Mouse (Mus musculus) erythroblast, adult 5-6 weeks (primary cell): ENCODE measurements around the gene Syn3. TPM values are rescaled to one million over a fixed set of nuclear protein-coding genes. Genes with fewer than 3 reads are reported as not detected.

Experiments
- ATAC-seq: replicated peaks from 2 replicates; pipeline ENCODE4 v1.8.0; 2016; ENCODE audit warnings: moderate number of reproducible peaks, mild to moderate bottlenecking, moderate TSS enrichment, inconsistent platforms; ENCODE audit not compliant: poor library complexity, low FRiP score, severe bottlenecking
- total RNA-seq, 2 experiments: library from RNA; stranded (forward) in 1 of 2; stranded (reverse) in 1 of 2; fragments of 150-400 nt in 1 of 2; fragments of 200-764, 138-1000 nt in 1 of 2; gene quantifications; 2 replicates each; pipeline versions ENCODE4 v1.2.3 to v1.2.4; 2015 to 2017; ENCODE audit warnings: low replicate concordance in 2 of 2

Syn3 gene
- total RNA-seq, 2 experiments from 2014 or later = 0.77 TPM; not detected in 1

- ATAC-seq = peak; percentile 41
Measured at GRCm38 (mm10) chr10:86079921-86080320, 418.8 kb downstream of the Syn3 start.

- no peak for ATAC-seq
Measured at GRCm38 (mm10) chr10:86078761-86079160, 419.9 kb downstream of the Syn3 start.

DNA sequence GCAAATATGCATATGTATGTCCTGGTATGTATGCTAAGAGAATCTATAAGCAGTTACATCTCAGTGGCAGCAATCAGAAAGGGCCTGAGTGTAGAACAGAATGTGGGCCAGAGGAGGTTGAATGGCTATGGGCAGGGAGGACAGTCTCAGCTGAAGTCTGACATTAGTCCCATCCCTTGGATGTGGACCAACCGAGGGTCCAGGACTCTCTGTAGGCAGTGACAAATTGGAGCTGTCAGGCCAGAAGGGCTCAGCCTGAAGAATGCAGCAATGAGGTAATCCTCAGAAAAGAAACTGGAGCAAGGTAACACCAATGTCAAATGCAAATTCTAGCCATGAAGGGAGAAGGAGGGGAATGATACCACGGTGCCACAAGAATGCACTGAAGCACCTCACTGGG lies 421.4 kb downstream of the Syn3 start:
- ATAC-seq = no peak

DNA sequence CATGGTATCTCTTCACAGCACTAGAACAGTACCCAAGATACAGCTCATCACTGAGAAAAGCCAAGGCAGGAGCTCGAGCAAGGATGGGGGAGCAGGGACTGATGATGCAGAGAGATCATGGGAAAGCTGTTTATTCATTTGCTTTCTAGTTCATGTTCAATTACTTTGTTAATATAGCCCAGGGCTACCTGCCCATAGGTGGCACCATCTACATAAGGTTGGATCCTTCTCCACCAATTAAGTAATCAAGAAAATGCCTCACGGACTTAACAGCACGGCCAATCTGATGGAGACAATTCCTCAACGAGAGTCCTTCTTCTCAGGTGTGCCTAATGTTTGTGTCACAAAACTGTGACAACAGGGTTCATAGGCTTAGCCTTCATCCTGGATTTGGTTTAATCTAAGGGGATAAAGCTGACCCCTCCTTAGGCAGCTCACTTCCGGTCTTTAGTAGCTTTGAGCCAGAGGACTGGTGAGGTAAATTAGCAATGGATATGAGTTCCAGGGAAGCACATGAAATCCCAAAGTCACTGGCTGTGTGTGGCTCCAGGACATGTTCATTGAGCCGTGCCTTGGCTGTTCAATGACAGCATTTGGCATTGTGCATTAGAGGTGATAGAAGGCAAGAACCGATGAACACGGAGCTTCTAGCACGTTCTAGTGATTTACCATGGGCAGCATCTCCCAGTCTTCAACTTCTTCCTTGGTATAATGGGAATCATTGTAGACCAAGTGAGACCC lies 423.6 kb downstream of the Syn3 start:
- ATAC-seq = no peak

DNA sequence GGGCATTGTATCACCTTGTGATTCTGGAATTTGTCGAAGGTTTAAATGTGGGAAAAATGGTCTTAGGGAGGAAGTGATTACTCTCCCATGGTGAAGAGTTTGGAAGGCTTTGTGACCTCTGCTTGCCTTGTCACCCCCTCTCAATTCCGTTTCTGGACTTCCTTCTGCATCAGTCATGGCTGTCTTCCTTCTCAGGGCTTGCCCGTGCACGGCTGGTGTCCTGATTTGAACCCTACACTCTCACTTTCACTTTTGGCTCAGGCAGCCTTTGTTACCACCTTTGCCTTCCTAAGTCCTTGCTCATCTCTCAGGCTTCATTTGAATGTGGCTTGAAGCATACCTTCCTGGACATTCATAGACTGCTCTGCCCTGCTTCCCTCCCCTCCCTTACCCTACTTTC lies 424.6 kb downstream of the Syn3 start:
- ATAC-seq = no peak

- no peak for ATAC-seq
Measured at GRCm38 (mm10) chr10:86070751-86071150, 427.9 kb downstream of the Syn3 start.

GRCm38 (mm10) chr10:86069341-86069740 lies 429.4 kb downstream of the Syn3 start:
- no peak for ATAC-seq

DNA sequence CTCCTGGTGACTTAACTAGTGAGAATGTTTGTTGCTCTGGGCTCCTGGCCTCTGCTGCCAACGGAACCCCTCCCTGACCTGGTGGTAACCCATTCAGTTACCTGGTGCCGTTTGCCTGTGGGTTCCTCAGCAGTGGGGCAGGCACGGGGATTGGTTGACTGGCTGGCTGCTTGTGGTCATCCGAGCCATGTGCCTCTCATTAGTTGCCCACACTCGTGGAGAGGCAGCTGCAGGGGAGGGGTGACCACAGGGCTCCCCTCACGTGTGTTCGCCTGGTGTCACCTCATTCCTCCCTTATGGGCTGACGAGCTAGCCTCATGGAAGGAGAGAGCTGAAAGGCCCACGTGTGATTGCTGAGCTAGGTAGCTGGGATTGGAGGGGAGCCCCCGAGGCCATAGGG lies 430.8 kb downstream of the Syn3 start:
- no peak for ATAC-seq

GRCm38 (mm10) chr10:86066651-86067050 lies 432.0 kb downstream of the Syn3 start:
- no peak for ATAC-seq

- 0 out of 2 replicates have a peak, but pooled peaks have one; percentile 24 for ATAC-seq
Measured at GRCm38 (mm10) chr10:86065661-86066060, 433.0 kb downstream of the Syn3 start.

- ATAC-seq = peak; percentile 85
Measured at GRCm38 (mm10) chr10:86064937-86065336, 433.8 kb downstream of the Syn3 start.

DNA sequence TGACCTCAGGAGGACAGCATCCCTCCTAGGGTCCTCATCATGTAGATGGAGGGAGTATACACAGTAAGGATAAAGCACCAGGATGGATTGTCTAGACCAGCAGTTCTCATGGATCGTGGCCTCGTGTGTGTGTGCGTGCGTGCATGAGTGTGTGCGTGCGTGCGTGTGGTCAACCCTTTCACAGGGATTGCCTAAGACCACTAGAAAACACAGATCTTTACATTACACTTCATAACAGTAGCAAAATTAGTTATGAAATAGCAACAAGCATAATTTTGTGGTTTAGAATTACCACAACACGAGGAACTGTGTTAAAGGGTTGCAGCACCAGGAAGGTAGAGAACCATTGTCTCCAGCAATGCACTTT lies 435.7 kb downstream of the Syn3 start:
- no peak for ATAC-seq

DNA sequence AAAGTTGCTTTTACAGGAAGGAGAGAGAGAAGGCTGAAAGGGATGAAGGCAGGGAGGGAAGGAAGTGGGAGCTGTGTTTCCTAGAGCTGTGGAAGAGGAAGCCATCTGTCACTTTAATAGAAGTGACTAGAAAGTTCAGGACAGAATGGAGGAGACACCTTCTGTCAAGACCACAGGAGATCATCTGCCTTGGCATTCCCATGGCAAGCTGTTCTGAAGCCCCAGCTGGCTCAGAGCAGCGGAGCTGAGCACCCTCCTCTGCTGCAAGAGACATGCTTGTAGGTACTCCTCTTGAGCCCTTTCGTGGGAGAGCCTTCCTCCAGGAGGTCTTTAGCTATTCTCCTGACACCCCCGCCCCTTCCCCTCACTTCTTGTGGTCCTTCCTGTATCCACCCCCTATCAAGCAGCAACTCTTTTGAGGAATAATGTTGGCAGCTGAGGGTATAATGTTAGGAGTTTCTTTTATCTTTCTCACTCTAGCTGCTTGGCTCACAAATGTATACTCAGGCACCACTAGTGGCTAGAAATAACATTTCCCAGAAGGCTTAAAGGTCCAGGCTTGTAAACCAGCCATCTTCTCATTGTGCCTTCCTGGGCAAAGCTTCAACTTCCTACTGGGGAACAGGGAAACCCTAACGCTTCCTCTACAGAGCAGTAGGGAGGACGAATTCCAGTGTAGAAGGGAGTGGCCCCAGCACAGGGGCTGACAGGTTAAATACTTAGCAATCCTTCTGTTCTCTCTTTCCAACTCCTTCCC lies 436.3 kb downstream of the Syn3 start:
- no peak for ATAC-seq

DNA sequence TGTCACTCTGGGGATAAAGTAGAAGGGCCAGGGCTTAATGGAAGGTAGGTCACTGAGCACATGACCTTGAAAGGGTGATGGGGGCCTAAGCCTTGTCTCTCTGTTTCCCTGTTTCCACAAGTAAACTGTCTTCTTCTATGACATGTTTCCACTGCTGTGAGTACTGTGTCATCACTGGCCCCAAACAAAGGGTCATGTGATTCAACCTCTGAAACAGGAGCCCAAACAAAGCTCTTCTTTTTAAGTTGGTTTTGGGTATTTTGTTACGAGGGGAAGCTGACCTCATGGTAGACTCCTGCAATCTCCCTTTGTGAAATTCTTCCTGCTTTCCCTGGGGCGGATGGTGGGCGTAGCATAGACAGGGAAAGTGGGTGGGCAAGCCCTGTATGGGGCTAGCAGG lies 438.4 kb downstream of the Syn3 start:
- ATAC-seq = no peak

DNA sequence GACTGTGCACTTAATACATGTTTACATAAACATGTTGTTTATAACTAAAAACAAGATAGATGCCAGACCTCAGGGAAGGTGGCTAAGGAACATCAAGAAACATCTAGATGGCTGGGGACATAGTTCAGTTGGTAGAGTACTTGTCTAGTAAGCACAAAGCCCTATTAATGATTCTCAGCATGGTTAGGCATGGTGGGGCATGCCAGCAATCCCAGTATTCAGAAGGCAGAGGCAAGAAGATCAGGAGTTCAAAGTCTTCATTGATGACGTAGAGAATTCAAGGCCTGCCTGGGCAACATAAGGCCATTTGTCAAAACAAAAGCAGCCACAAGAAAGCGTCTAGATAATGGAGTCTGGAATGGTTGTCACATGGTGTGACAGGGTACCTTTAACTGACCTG lies 441.0 kb downstream of the Syn3 start:
- ATAC-seq = no peak

DNA sequence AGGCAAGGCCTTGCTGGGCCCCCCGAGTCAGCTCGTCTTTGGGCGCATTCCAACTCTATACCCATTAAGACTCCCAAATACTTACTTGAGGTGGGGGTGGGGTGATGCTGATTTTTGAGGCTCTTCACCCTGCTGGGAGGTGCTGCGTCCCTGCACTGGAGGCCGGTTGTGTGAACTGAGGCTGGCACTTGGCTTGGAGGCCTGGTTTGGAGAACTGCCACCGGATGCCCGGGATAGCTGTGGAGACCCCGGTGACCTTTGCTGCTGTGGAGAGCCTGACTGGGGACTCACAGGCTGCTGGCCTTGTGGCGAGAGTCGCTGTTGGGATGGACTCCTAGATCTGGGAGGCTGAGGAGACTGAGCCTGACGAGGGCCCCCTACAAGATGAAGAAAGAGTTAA lies 441.4 kb downstream of the Syn3 start:
- no peak for ATAC-seq

GRCm38 (mm10) chr10:86056297-86056903 lies 442.3 kb downstream of the Syn3 start:
- no peak for ATAC-seq

GRCm38 (mm10) chr10:86052818-86053522 lies 445.7 kb downstream of the Syn3 start:
- ATAC-seq = peak; percentile 51

- no peak for ATAC-seq
Measured at GRCm38 (mm10) chr10:86050522-86050921, 448.2 kb downstream of the Syn3 start.

DNA sequence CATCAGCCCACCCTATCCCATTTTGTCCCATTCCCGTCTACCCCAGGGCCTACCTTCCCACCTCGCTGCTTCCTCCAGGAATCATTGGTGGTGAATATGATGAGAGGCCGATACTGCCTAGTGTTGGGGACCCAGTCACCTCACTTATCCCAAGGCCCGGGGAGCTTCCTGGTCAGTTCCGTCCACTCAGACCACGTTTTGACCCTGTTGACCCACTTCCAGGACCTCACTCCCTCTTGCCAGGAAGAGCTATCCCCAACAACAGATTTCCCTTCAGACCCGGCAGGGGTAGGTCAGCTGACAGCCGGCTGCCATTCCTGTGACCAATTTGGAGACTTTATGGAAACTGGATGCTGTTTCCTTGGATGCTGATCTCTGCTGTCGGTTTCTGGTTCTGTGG lies 450.9 kb downstream of the Syn3 start:
- ATAC-seq = no peak
